Mouse (Mus musculus) midbrain, embryonic 11.5 days (tissue): ENCODE measurements around the gene Paf1. TPM values are rescaled to one million over a fixed set of nuclear protein-coding genes. Genes with fewer than 3 reads are reported as not detected.

Source experiments
- ATAC-seq: fragments of 200-750 bp; cut with Nextera tagmentation; 2 replicates; pipeline ENCODE4 v1.8.0; 2017; ENCODE audit warnings: moderate TSS enrichment, moderate library complexity; ENCODE audit not compliant: low FRiP score
- DNase-seq: peaks from one replicate; pipeline ENCODE4 v3.0.0; 2015; ENCODE audit warnings: low spot score; ENCODE audit errors: missing footprints
- H3K27ac ChIP-seq: fragments of 300-500 bp; sonication (generic); 2 replicates; pipeline ENCODE4 v1.5.1; 2014; ENCODE audit warnings: low read depth, low read length
- H3K27me3 ChIP-seq: fragments of 300-500 bp; sonication (generic); 2 replicates; pipeline ENCODE4 v1.6.1; 2014; ENCODE audit warnings: mild to moderate bottlenecking, low read length, moderate library complexity, mixed read lengths; ENCODE audit not compliant: control insufficient read depth, insufficient read depth
- H3K36me3 ChIP-seq: fragments of 300-500 bp; sonication (generic); 2 replicates; pipeline ENCODE4 v1.6.1; 2014; ENCODE audit warnings: mild to moderate bottlenecking, low read length, moderate library complexity, mixed read lengths; ENCODE audit not compliant: control insufficient read depth, insufficient read depth
- H3K4me1 ChIP-seq: fragments of 300-500 bp; sonication (generic); 2 replicates; pipeline ENCODE4 v1.6.1; 2014; ENCODE audit warnings: low read length; ENCODE audit not compliant: control insufficient read depth, insufficient read depth
- H3K4me2 ChIP-seq: fragments of 300-500 bp; sonication (generic); 2 replicates; pipeline ENCODE4 v1.6.1; 2014; ENCODE audit warnings: mild to moderate bottlenecking, moderate library complexity
- H3K4me3 ChIP-seq: fragments of 300-500 bp; sonication (generic); 2 replicates; pipeline ENCODE4 v1.5.1; 2014; ENCODE audit warnings: low read depth, low read length
- H3K9ac ChIP-seq: fragments of 300-500 bp; sonication (generic); 2 replicates; pipeline ENCODE4 v1.6.1; 2014; ENCODE audit warnings: low read length
- H3K9me3 ChIP-seq: fragments of 300-500 bp; sonication (generic); 2 replicates; pipeline ENCODE4 v1.6.1; 2016; ENCODE audit warnings: low read length; ENCODE audit not compliant: control insufficient read depth
- WGBS: fragments of 180-500 bp; shearing (Covaris S2); extraction: QIAGEN DNeasy Blood & Tissue Kit; methylation state at CpG from one replicate; pipeline ENCODE4 v1.1.7; 2014; 5-methylcytosine and 5-hydroxymethylcytosine counted together
- polyA plus RNA-seq: library from polyadenylated mRNA; unstranded; fragments of >200 nt; fragmentation: Nextera tagmentation; extraction: Ambion mirVana; gene quantifications from 2 replicates; pipeline ENCODE4 v1.2.1, GENCODE M21; 2014

The Paf1 gene
- polyA plus RNA-seq, 1 experiment from 2014 or later: 72.8 TPM

GRCm38 (mm10) chr7:28410841-28411475 is 18.2 kb downstream of the Paf1 start:
- H3K27ac ChIP-seq: no peak overlapping the region
- no peak overlapping the region for H3K4me2 ChIP-seq
- peaks cover 22% of the 10 kb centered on the region for H3K36me3 ChIP-seq
- H3K9me3 ChIP-seq: no peaks in the 10 kb centered on the region
- no peak overlapping the region for H3K9ac ChIP-seq
- H3K4me1 ChIP-seq: no peaks in the 10 kb centered on the region
- no peaks in the 10 kb centered on the region for H3K27me3 ChIP-seq
- H3K4me3 ChIP-seq: no peak overlapping the region
- WGBS: 94% methylated on average over 3 of the region's 3 CpGs
- DNase-seq: no peak
- ATAC-seq: no peak

GRCm38 (mm10) chr7:28412826-28413225 is 20.1 kb downstream of the Paf1 start:
- Histone ChIP-seq H3K27ac (no peak overlapping the region), H3K9me3 (no peaks in the 10 kb centered on the region), H3K4me3 (no peak overlapping the region), H3K9ac (no peak overlapping the region), H3K27me3 (no peaks in the 10 kb centered on the region), H3K36me3 (peaks cover 13% of the 10 kb centered on the region), H3K4me1 (no peaks in the 10 kb centered on the region), H3K4me2 (no peak overlapping the region)
- DNase-seq (no peak), ATAC-seq (no peak)
- WGBS: 89% methylated on average over 4 of the region's 4 CpGs

DNA sequence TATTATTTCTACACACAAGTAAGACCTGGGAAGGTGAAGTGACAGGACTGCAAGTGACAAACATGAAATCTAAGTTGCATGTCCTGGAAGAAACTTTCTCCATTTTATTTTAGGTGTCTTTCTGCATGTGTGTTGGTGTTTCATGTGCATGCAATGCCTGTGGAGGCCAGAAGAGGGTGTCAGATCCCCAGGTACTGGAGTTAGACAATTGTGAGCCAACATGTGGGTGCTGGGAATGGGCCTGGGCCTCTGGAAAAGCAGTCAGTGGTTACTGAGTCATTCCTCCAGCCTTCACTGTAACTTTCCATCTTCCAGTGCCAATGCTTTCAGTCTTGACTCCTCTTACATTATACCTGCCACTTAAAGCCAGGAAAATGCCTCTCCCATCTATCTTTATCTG is 24.6 kb downstream of the Paf1 start:
- H3K4me1 ChIP-seq: no peaks in the 10 kb centered on the region
- DNase-seq (no peak), ATAC-seq (no peak)
- no peak overlapping the region for H3K4me2 ChIP-seq
- no peaks in the 10 kb centered on the region for H3K9me3 ChIP-seq
- no peak overlapping the region for H3K27ac ChIP-seq
- H3K27me3 ChIP-seq: no peaks in the 10 kb centered on the region
- H3K4me3 ChIP-seq: no peak overlapping the region
- H3K36me3 ChIP-seq: peaks cover 28% of the 10 kb centered on the region
- no peak overlapping the region for H3K9ac ChIP-seq

GRCm38 (mm10) chr7:28418096-28418670 is 25.4 kb downstream of the Paf1 start:
- H3K36me3 ChIP-seq: peaks cover 28% of the 10 kb centered on the region

GRCm38 (mm10) chr7:28419416-28419815 is 26.7 kb downstream of the Paf1 start:
- Histone ChIP-seq H3K4me2 (no peak overlapping the region), H3K36me3 (peaks cover 28% of the 10 kb centered on the region), H3K27ac (no peak overlapping the region), H3K9me3 (no peaks in the 10 kb centered on the region), H3K4me1 (no peaks in the 10 kb centered on the region), H3K4me3 (no peak overlapping the region), H3K27me3 (no peaks in the 10 kb centered on the region), H3K9ac (no peak overlapping the region)
- 95% methylated on average over 2 of the region's 2 CpGs for WGBS
- no peak for DNase-seq
- no peak for ATAC-seq

More at GRCm38 (mm10) chr7:28418096-28418670, 25.4 kb downstream of the Paf1 start:
- Histone ChIP-seq H3K27ac (no peak overlapping the region), H3K9ac (no peak overlapping the region), H3K4me3 (no peak overlapping the region), H3K27me3 (no peaks in the 10 kb centered on the region), H3K4me1 (no peaks in the 10 kb centered on the region), H3K4me2 (no peak overlapping the region), H3K9me3 (no peaks in the 10 kb centered on the region)
- ATAC-seq (no peak), DNase-seq (no peak)
- WGBS: 90% methylated on average over 8 of the region's 8 CpGs

DNA sequence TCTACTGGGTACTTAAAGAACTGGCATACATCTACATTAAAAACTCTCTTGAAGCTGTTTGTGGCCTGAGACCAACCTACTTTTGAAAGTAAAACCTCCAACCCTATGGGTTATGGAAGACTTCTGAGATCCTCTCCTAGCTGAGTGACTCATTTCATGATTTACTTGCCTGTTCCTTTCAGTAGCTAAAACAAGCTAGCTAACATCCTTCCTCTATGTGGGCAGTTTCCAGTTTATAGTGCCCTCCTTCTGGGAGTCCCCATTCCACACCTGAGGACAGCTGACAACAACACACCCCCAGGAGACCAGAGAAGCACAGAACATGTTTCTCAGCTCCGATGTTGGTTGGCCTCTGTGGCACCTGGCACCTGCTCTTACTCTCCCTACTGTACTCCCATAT is 30.3 kb downstream of the Paf1 start:
- 100% methylated on average over 1 of the region's 1 CpGs for WGBS
- no peak for DNase-seq

DNA sequence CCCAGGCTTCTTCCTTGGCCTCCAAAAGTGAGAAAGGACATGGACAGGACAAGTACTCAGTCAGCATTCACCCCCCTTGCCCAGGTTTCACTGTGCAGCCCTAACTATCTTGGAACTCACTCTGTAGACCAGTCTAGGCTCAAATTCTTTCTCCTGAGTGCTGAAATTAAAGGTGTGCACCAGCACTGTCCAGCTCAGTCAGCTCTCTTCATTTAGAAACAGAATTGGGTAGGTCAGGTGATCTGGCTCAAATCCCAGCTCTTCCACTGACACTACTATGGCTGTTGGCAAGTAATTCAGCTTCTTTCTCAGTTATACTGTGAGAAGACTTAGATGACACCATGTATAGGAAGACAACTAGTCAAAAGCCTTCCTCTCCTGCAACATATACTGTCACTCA is 35.0 kb downstream of the Paf1 start:
- Histone ChIP-seq H3K36me3 (peaks cover 7% of the 10 kb centered on the region; the same call in 1 of the 2 replicates), H3K27me3 (no peaks in the 10 kb centered on the region), H3K4me2 (no peak overlapping the region), H3K4me1 (no peaks in the 10 kb centered on the region), H3K9me3 (no peaks in the 10 kb centered on the region), H3K9ac (no peak overlapping the region), H3K27ac (no peak overlapping the region), H3K4me3 (no peak overlapping the region)
- no peak for ATAC-seq
- no peak for DNase-seq

More for the DNA sequence above, 30.3 kb downstream of the Paf1 start:
- Histone ChIP-seq H3K9me3 (no peaks in the 10 kb centered on the region), H3K4me2 (no peak overlapping the region), H3K4me1 (no peaks in the 10 kb centered on the region), H3K27ac (no peak overlapping the region), H3K27me3 (no peaks in the 10 kb centered on the region), H3K36me3 (peaks cover 23% of the 10 kb centered on the region), H3K9ac (no peak overlapping the region), H3K4me3 (no peak overlapping the region)
- no peak for ATAC-seq

GRCm38 (mm10) chr7:28430512-28430911 is 37.8 kb downstream of the Paf1 start:
- Histone ChIP-seq H3K9ac (no peak overlapping the region), H3K4me3 (no peak overlapping the region), H3K36me3 (no peaks in the 10 kb centered on the region), H3K4me2 (no peak overlapping the region), H3K27me3 (no peaks in the 10 kb centered on the region), H3K4me1 (peaks cover 14% of the 10 kb centered on the region), H3K27ac (no peak overlapping the region), H3K9me3 (no peaks in the 10 kb centered on the region)
- no peak for ATAC-seq
- peak; percentile 33 for DNase-seq
- WGBS: 87% methylated on average over 1 of the region's 1 CpGs

GRCm38 (mm10) chr7:28432252-28432651 is 39.5 kb downstream of the Paf1 start:
- Histone ChIP-seq H3K27me3 (no peaks in the 10 kb centered on the region), H3K36me3 (no peaks in the 10 kb centered on the region), H3K9me3 (no peaks in the 10 kb centered on the region), H3K4me2 (no peak overlapping the region), H3K9ac (no peak overlapping the region), H3K4me3 (no peak overlapping the region), H3K4me1 (peaks cover 14% of the 10 kb centered on the region), H3K27ac (no peak overlapping the region)
- no peak for DNase-seq
- 94% methylated on average over 2 of the region's 2 CpGs for WGBS
- no peak for ATAC-seq
